Mouse (Mus musculus): ENCODE measurements around the gene Cmtr1. TPM values are rescaled to one million over a fixed set of nuclear protein-coding genes. Genes with fewer than 3 reads are reported as not detected.
A peak's percentile ranks its signal among the peaks of the same experiment; 100 is the strongest.
"Not testable (repeated sequence)": the region's sequence is repeated elsewhere in the genome, so short reads cannot be mapped to it uniquely, and the experiment has no call there.

Gene Cmtr1
- polyA plus RNA-seq (2015; fragmentation: Nextera tagmentation; extraction: Ambion mirVana) = 48.7 and 56.4 TPM in 2 replicates

- Histone ChIP-seq H3K4me2 (replicated peaks; ENCODE audit: low read depth) (peak within 1 kb of the TSS; percentile 80), H3K9me3 (ENCODE audit: control insufficient read depth, low read length) (no peaks in the 10 kb centered on the region), H3K36me3 (ENCODE audit: control insufficient read depth, insufficient read depth, low read length) (no peaks in the 10 kb centered on the region), H3K27me3 (ENCODE audit: control insufficient read depth, insufficient read depth, low read length) (no peaks in the 10 kb centered on the region), H3K9ac (ENCODE audit: low read length) (peak within 1 kb of the TSS; percentile 99), H3K4me3 (ENCODE audit: low read depth, low read length) (peak within 1 kb of the TSS; percentile 97), H3K4me1 (replicated peaks; ENCODE audit: control insufficient read depth, insufficient read depth) (no peaks in the 10 kb centered on the region), H3K27ac (replicated peaks) (peak within 1 kb of the TSS; percentile 95)
- peak; percentile 97 for DNase-seq (ENCODE audit: low spot score)
- peak; percentile 99 for ATAC-seq (ENCODE audit: low FRiP score, low TSS enrichment)
- TF ChIP-seq EP300 (optimal IDR thresholded peaks at IDR 0.05) = no peak
- no peak for TF ChIP-seq CTCF (IDR thresholded peaks at IDR 0.05; ENCODE audit: low read depth)
- under 1% methylated on average over 41 of the region's 41 CpGs for WGBS
Measured at GRCm38 (mm10) chr17:29660076-29660761, at the start of gene Cmtr1. Gene Cmtr1, plus strand, starts transcription at chr17:29660595.

GRCm38 (mm10) chr17:29613453-29613852 lies 46.9 kb upstream of the Cmtr1 start:
- peak; percentile 34; the same call in 1 of the 2 replicates for TF ChIP-seq CTCF (IDR thresholded peaks at IDR 0.05; ENCODE audit: low read depth)
- 94% methylated on average over 5 of the region's 5 CpGs for WGBS
- DNase-seq (ENCODE audit: low spot score); H3K4me2 ChIP-seq (replicated peaks; ENCODE audit: low read depth); H3K27me3 ChIP-seq (ENCODE audit: control insufficient read depth, insufficient read depth, low read length); H3K4me1 ChIP-seq (replicated peaks; ENCODE audit: control insufficient read depth, insufficient read depth); H3K9ac ChIP-seq (ENCODE audit: low read length); H3K27ac ChIP-seq (replicated peaks); ATAC-seq (ENCODE audit: low FRiP score, low TSS enrichment); H3K36me3 ChIP-seq (ENCODE audit: control insufficient read depth, insufficient read depth, low read length); H3K9me3 ChIP-seq (ENCODE audit: control insufficient read depth, low read length); H3K4me3 ChIP-seq (ENCODE audit: low read depth, low read length): not testable (repeated sequence)

- DNase-seq (ENCODE audit: low spot score) = peak; percentile 96
- WGBS = 2% methylated on average over 45 of the region's 52 CpGs
- H3K36me3 ChIP-seq (ENCODE audit: control insufficient read depth, insufficient read depth, low read length) = no peaks in the 10 kb centered on the region
- H3K9ac ChIP-seq (ENCODE audit: low read length) = peak within 1 kb of the TSS; percentile 97
- no peaks in the 10 kb centered on the region for H3K27me3 ChIP-seq (ENCODE audit: control insufficient read depth, insufficient read depth, low read length)
- no peak for TF ChIP-seq EP300 (optimal IDR thresholded peaks at IDR 0.05)
- peak; percentile 71 for TF ChIP-seq CTCF (IDR thresholded peaks at IDR 0.05; ENCODE audit: low read depth)
- peak within 1 kb of the TSS; percentile 82 for H3K4me2 ChIP-seq (replicated peaks; ENCODE audit: low read depth)
- ATAC-seq (ENCODE audit: low FRiP score, low TSS enrichment) = peak; percentile 93
- H3K4me3 ChIP-seq (ENCODE audit: low read depth, low read length) = peak within 1 kb of the TSS; percentile 96
- H3K27ac ChIP-seq (replicated peaks) = peak within 1 kb of the TSS; percentile 97
- no peaks in the 10 kb centered on the region; the same call in 1 of the 2 replicates for H3K4me1 ChIP-seq (replicated peaks; ENCODE audit: control insufficient read depth, insufficient read depth)
- no peaks in the 10 kb centered on the region for H3K9me3 ChIP-seq (ENCODE audit: control insufficient read depth, low read length)
Measured at GRCm38 (mm10) chr17:29614115-29615023, 46.0 kb upstream of the Cmtr1 start, which contains the start of the genes Rnf8 and Gm28043. Gene Rnf8, plus strand, starts transcription at chr17:29614790. Gene Gm28043, plus strand, starts transcription at chr17:29614876.

GRCm38 (mm10) chr17:29615024-29615551 lies 45.3 kb upstream of the Cmtr1 start:
- no peak for DNase-seq (ENCODE audit: low spot score)
- peak; percentile 67 for ATAC-seq (ENCODE audit: low FRiP score, low TSS enrichment)
- under 1% methylated on average over 39 of the region's 43 CpGs for whole genome bisulfite sequencing
- TF ChIP-seq EP300 (optimal IDR thresholded peaks at IDR 0.05) = no peak
- Histone ChIP-seq H3K9me3 (ENCODE audit: control insufficient read depth, low read length) (no peaks in the 10 kb centered on the region), H3K36me3 (ENCODE audit: control insufficient read depth, insufficient read depth, low read length) (peaks cover 2% of the 10 kb centered on the region; the same call in 1 of the 2 replicates), H3K27me3 (ENCODE audit: control insufficient read depth, insufficient read depth, low read length) (no peaks in the 10 kb centered on the region), H3K4me3 (ENCODE audit: low read depth, low read length) (peak overlapping the region; percentile 96), H3K4me1 (replicated peaks; ENCODE audit: control insufficient read depth, insufficient read depth) (no peaks in the 10 kb centered on the region; the same call in 1 of the 2 replicates), H3K9ac (ENCODE audit: low read length) (peak overlapping the region; percentile 97), H3K4me2 (replicated peaks; ENCODE audit: low read depth) (peak overlapping the region; percentile 82), H3K27ac (replicated peaks) (peak overlapping the region; percentile 97)

GRCm38 (mm10) chr17:29615616-29616015 lies 44.8 kb upstream of the Cmtr1 start:
- Histone ChIP-seq H3K4me1 (replicated peaks; ENCODE audit: control insufficient read depth, insufficient read depth) (no peaks in the 10 kb centered on the region; the same call in 1 of the 2 replicates), H3K4me2 (replicated peaks; ENCODE audit: low read depth) (peak overlapping the region; percentile 82), H3K36me3 (ENCODE audit: control insufficient read depth, insufficient read depth, low read length) (peaks cover 2% of the 10 kb centered on the region; the same call in 1 of the 2 replicates), H3K27me3 (ENCODE audit: control insufficient read depth, insufficient read depth, low read length) (no peaks in the 10 kb centered on the region), H3K9ac (ENCODE audit: low read length) (peak overlapping the region; percentile 97), H3K27ac (replicated peaks) (peak overlapping the region; percentile 4; the same call in 1 of the 2 replicates), H3K4me3 (ENCODE audit: low read depth, low read length) (peak overlapping the region; percentile 96), H3K9me3 (ENCODE audit: control insufficient read depth, low read length) (no peaks in the 10 kb centered on the region)
- ATAC-seq (ENCODE audit: low FRiP score, low TSS enrichment) (no peak), DNase-seq (ENCODE audit: low spot score) (no peak)
- TF ChIP-seq EP300 (optimal IDR thresholded peaks at IDR 0.05) (no peak), CTCF (IDR thresholded peaks at IDR 0.05; ENCODE audit: low read depth) (no peak)
- 8% methylated on average over 4 of the region's 4 CpGs for WGBS

All from stomach, postnatal 0 days (tissue).